ENCODE assay signal across 12 mouse cellular contexts in the genomic region with DNA sequence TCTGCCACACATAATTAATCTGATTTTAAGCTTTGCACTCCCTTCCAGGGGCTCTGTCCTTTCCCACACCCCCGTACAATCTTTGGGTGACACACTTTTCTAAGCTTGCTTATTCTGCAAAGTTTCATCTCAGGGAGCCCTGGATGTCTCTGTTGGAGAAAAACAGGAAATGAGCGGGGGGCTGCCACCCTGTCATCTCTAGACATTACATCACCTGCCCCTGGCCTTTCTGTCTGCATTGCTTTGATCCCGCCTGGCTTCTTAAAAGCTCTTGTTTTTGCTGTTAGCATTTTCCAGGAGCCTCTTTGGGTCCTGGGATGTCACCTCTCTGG.
DNase-seq lines count a peak whose midpoint lies in the region.
"Had no signal": no experiment of that assay in that cellular context is flagged by ENCODE, and none has a peak within 500 bp of the region (broad histone marks: within the 10 kb centered on the region; RNA-seq: fewer than 3 reads in every experiment).

No protein-coding gene starts in this region.

- peak; percentile 10 to 14 for DNase-seq in heart, postnatal 10 days
- DNase-seq in heart, postnatal 25 days (ENCODE audit: low spot score), result no peak
- peak; percentile 45 for DNase-seq in lung, postnatal 10 days
- no peak for DNase-seq in lung, postnatal 25 days (ENCODE audit: low spot score)
- peak; percentile 23 for DNase-seq in embryo, embryonic 11 days
- DNase-seq in kidney, postnatal 25 days, result peak; percentile 26 to 41
- no peak for DNase-seq in ovary, postnatal 14 days (ENCODE audit: low spot score)
- no peak for DNase-seq in thymus, postnatal 36 days
- DNase-seq: heart, postnatal 36 days; left cerebral cortex, postnatal 4 days; right cerebral cortex, adult 18-20 months; thymus, adult 18-20 months had no signal

- intact Hi-C loops in heart, postnatal 10 days (cut with DNase I), result no loop called here
- intact Hi-C loops in heart, postnatal 25 days (cut with DNase I), result no loop called here

Comparison
In these comparisons a context has a peak if more than half of its experiments do, and no peak if none do; other contexts are left out.
1. DNase-seq: peak in heart, postnatal 10 days (2 of 2), lung, postnatal 10 days (single experiment), embryo, embryonic 11 days (single experiment) and kidney, postnatal 25 days (2 of 2); none in heart, postnatal 25 days (single experiment), lung, postnatal 25 days (single experiment), ovary, postnatal 14 days (single experiment) and thymus, postnatal 36 days (0 of 2).